Mouse (Mus musculus): ENCODE measurements around the gene Hhex.

Hhex gene

DNA sequence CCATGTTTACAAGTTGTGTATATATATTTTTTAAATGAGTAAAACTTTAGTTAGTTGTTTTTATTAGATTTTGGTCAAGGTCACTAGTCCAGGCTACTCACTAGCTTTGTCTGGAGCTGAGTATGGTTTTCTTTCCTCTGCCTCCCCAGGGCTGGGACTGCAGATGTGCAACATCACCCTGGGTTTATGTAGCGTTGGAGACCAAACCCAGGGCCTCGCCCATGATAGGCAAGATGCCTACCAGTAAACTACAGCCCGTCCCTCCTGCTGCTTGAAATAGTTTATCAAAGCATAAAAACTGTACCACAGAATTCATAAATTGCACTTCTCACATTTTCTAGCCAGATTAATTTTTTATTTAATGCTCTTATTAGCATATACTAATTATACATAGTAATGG lies 14.6 kb downstream of the Hhex start:
- DNase-seq (ENCODE audit: low read depth, low spot score): no peak

DNA sequence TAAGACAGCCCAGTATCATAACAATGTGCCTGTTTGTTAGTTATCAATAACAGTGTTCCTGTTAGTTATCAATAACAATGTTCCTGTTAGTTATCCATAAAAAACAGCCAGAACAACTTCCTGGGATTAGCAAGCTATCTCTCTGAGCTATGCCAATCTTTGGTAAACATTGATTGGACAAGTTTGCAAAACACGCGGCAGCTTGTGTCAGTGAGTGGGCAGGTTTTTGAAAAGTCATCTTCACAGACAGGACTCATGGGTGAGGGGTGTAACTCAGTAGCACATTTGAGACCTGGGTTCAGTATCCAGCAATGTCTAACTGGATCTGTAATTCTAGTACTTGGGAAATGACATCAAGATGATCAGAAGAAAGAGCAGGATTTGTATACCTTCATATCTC lies 20.9 kb downstream of the Hhex start:
- DNase-seq (ENCODE audit: low read depth, low spot score): no peak

DNA sequence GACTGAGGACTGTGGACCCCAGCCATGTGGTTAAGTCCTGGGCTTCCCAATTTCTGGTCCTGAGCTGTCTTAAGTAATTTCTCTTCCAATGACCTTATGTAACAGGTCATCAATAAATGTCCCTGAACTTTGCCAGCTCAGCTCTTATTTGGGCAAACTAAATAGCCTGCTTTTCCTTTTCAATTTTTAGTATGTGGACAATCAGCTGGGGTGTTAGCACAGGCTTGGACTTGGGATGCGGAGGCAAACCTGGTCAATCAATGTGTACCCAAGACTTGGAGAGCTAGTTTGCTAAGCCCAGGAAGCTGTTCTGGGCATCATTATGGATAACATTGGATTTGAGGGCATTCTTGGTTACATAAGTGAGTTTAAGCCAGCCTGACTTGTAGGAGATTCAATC lies 21.4 kb downstream of the Hhex start:
- DNase-seq (ENCODE audit: low read depth, low spot score): no peak

DNA sequence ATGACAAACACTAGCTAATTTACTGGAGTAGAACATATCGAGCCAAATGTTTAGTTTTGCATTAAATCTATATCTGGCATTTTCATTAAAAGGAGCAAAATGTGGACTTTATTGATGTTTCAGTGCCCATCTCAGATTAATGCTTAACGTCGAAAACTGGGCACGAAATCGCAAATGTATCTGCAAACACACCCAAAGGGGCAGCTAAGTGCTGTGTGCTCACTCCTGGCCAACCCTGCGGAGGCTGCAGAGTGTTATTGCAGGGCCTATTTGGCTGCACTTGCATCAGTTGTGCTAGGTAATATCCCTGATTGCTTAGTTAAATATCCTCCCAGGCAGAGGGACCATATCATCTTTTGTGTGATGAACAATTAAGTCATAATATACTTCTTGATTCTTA lies 23.4 kb downstream of the Hhex start:
- no peak for DNase-seq (ENCODE audit: low read depth, low spot score)

DNA sequence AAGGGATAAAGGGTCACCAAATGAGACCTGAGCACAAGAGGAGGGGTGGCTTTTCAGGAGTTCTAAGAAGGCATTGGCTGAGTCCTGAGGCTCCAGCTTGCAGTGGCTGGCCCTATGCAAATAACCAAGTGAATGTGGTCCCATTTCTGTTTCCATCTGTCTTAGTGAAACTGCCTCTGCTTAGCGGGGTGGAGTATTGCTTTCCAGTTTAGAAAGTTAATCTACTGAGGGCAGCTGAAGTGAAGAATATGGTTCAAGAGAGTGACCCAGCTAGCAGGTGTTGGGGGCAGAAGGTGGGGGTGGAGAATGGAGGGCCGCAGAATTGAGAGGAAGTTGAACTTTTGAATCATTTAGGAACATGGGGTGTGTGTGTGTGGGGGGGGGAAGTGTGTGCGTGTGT lies 31.8 kb downstream of the Hhex start:
- no peak for DNase-seq (ENCODE audit: low read depth, low spot score)

DNA sequence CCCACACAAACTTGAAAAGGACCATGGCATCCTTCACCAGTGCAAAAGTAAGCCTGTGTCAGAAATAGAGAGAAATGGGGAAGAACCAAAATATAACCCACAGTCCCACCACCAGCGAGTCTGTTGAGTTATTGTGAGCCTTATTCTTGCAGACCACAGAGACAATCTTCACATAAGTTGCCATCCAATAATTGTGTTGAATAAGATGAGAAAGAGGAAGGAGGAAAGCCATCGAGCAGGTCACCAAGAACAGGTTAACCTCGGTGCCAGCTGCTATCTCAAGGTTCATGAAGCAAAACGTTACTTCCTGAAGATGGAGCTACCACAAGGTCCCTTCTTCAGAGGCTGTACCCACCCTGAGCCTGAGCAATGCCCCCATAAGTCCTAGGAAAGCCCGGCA lies 32.4 kb downstream of the Hhex start:
- DNase-seq (ENCODE audit: low read depth, low spot score): no peak

DNA sequence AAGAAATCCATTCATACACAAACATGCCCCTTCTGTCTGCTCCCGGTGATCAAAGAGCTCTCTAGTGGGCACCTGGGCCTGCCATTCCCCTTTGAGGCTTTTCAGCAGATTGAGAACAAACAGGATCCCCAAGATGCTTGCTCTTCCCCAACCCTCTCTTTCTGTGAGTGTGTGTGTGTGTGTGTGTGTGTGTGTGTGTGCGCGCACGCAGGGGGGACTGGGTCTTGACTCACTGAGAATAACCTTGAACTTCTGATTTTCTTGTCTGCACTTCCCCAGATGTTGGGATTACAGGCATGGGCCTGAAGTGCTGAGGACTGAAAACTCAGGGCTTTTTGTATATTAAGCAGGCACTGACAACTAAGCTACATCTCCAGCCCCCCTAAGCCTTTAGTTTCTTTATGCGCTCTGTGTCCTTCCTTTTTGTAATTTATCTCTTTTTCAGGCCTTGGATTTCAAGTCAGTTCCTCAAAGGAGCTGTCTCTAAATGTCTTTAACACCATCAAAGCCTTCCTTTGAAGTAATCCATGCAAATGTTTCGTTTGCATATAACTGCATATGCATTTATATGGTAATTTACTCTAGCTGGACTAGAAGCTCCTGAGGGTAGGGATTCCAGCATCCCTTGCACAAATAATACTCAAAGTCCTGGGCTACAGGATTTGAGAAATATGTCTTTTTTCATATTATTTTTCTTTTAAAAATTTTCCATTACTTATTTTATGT lies 34.4 kb downstream of the Hhex start:
- DNase-seq (ENCODE audit: low read depth, low spot score): no peak

DNA sequence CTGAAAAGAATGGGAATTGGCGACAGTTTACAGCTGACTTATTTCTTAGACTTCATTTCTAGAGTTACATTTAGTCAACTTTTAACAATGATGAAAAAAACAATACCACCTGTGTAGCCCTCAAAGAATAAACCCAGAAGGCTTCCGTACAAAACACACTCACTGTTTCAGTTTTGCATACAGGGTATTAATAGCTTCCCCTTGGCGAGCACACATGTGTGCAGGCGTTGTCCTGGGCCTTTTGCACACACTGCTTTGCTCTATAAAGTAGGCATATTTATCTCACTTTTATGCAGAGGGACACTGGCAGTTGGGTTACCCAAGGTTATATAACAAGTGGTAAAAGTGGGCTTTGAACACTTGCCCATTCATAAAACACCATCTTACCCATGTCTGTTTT lies 37.1 kb downstream of the Hhex start:
- no peak for DNase-seq (ENCODE audit: low read depth, low spot score)

DNA sequence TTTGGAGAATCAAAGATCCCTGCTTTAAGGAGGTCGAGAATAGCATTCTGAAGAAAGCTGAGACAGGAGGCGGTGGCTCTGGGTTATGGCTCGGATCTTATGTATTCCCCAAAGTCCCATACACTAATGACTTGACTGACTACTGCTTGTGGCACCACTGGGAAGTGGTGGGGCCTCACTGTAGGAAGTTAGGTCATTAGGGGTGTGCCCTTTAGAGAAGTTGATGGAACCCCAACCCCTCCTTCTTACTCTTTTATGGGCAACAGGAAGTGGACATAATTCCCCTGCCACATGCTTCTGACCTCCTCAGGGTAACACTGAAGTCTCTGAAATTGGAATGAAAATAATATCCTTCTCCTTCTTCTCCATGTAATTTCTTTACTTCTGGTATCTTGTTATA lies 38.0 kb downstream of the Hhex start:
- no peak for DNase-seq (ENCODE audit: low read depth, low spot score)

DNA sequence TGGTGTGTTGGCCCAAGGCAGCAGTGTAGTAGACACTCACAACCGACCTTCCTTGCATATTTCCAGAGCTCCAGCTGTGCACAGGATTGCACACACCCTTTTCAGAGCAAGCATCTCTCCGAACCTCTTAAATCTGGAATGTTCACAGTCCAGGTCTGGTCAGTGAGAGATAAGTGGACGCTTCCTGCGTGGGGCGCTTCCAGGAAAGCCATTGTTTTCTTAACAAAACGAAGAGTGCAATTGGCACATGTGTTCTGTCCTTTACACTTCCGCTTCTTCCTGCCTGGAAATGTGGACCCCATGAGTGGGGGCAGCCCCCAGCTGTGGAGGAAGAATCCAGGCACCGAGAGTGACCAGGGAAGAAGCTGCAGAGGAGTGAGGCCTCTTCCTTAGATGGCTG lies 47.1 kb downstream of the Hhex start:
- DNase-seq (ENCODE audit: low read depth, low spot score): no peak

DNA sequence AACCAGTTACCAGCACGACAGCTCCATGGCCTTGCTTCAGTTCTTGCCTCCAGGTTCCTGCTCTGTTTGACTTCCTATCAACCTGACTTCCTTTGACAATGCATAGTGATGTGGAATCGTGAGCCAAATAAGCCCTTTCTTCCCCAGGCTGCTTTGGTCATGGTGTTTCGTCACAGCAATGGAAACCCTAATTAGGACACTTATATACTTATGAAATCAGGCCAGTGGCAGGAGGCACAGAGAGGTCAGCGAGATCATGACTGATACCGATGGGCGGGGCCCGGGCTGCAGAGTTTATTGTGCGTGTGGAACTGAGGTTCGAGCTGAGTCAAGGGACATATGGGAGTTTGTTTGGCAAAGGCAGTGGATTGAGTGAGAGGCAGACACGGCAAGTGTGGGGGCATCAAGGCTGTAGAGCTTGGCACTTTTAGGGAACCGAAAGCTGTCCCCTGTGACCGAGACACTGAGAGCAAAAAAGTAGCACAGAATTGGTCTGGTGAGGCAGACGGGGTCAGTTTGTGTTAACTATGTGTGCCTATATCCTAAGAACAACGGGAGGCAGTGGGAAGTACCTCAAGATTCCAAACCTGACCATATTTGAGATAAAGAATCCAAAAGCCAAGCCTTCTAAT lies 48.1 kb downstream of the Hhex start:
- DNase-seq (ENCODE audit: low read depth, low spot score): no peak

DNA sequence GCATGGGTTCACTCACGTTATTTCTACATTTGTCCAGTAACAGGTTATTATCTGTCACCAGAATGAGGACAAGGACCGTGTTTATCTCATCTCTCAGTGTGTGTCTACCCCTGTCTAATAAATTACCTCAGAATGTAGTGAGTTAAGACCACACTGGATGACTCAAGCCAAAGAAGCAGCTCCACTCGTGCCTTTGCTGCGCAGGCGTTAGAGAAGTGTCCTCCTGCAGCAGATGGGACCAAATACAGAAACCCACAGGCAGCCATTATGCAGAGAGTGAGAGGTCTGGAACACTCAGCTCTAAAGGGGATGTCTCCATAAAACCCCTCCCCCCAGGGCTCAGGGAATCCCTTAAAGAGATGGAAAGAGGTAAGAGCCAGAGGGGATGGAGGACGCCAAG lies 50.2 kb downstream of the Hhex start:
- DNase-seq (ENCODE audit: low read depth, low spot score): no peak

DNA sequence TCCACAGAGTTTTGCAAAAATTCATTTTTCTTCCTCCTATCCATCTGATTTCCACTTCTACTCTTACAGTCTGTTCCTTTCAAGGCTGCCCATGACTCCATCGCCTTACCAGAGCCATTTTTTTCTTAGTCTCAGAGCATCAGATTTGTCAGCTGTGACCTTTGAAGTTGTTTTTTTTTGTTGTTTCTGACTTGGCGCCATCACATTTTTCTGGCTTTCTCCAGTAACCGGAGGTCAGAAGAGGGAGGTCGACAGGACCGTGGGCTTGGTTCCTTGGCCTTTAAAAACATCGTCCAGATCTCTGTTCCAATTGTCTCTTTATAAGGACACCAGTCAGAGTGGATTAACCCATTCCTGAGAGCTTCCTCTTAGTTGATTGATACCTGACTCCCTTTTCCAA lies 52.2 kb downstream of the Hhex start:
- DNase-seq (ENCODE audit: low read depth, low spot score): no peak

DNA sequence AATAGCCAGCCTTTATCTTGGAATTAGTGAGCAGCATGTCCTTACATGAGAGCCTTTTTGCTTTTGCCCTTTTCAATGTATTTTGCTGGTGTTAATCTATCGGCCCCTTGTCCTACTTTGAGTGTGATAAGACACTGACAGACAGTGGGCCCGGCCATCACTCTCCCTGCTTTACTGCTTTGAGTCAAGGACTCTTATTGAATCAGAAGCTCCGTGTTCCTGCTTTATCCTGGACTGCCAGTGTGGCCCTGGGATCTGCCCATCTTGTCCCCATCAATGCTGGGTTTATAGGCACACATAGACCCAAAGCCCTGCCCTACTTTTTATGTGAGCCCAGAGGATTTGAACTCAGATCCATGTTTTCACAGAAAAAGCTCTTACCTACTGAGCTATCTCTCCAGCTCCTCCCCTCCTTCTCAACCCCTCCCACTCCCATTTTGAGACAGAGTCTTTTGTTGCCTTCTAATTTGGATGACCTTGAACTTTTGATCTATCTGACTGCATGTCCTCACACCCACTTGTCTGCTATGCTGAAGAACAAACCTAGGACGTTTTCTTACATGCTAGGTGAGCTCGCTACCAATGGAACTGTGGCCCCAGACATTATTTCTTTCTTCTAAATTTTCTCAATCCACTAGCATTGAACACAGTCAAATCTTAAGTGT lies 53.3 kb downstream of the Hhex start:
- DNase-seq (ENCODE audit: low read depth, low spot score): no peak

DNA sequence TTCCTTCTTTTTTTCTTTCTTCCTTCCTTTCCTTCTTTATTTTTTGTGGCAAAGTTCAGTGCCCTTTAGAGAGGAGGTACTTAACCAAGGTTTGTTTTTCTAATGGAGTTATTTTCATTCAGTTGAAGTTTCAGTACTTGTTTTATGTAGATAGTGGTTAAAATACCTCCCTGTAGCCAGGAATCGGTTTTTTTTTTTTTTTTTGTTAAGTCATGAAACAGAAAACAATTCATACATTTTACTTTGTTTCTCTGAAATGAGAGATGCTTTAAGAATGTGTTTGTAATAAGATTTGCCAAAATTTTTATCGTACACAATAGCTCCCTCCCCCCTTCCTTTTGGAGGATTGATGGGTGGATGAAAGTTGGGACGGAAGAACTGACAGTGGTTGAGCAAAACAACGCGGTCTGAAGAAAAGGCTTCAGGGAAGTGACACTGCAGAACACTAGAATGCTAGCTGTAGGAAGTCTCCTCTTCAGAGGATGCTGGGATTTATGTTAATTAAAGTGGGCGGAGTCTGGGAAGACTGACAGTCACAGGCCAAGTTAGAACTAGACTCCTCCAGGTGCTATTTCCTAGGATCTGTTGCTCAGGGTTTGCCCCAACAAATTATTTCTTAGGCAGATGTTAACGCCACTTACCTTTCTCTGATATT lies 54.1 kb downstream of the Hhex start:
- no peak for DNase-seq (ENCODE audit: low read depth, low spot score)
